Mouse (Mus musculus): Measurements from ENCODE around the gene 9930111J21Rik2. TPM values are rescaled to one million over a fixed set of nuclear protein-coding genes. Genes with fewer than 3 reads are reported as not detected.
"Not testable (repeated sequence)": the region's sequence is repeated elsewhere in the genome, so short reads cannot be mapped to it uniquely, and the experiment has no call there.

The 9930111J21Rik2 gene
- 1 to 10 TPM; 4.7 to 6.0 (median 5.6) TPM for total RNA-seq (2022)

DNA sequence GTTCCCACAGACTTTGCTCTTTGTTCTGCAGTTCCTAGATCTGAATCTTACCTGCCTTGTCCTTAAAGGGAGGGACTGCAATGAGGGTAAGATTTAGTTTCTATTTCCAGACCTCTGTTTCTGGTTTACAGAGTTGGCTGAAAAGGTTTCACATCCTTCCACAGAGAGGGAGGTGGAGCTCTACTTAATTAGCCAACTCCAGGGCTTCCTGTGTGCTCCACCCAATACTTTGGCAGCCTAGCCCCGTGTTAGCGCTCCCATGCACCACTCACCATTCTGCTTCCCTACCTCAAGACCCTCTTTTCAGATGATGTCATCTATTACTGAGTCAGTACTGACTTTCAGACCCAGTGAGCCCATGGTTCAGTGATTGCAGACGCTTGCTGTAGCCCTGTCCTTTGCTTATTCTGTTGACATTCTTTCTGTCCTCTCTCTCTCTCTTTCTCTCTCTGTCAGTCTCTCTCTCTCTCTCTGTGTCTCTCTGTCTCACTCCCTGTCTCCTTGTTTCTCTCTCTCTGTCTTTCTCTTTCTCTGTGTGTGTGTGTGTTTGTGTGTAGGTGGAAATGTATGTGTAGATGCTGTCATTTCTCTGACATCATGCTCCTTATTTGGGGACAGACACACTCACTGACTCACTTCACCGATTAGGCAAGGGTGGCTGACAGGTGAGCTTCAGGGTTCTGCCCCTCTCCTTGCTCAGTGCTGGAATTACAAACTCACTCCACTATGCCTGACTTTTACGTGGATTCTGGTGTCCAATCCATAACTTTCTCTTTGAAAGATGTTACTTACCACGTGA lies at the start of gene 9930111J21Rik2:
Gene 9930111J21Rik2 (minus strand): TSS at position 150 of the 799 bp plus-strand sequence.
- DNase-seq (ENCODE audit: low spot score), result not testable (repeated sequence)

DNA sequence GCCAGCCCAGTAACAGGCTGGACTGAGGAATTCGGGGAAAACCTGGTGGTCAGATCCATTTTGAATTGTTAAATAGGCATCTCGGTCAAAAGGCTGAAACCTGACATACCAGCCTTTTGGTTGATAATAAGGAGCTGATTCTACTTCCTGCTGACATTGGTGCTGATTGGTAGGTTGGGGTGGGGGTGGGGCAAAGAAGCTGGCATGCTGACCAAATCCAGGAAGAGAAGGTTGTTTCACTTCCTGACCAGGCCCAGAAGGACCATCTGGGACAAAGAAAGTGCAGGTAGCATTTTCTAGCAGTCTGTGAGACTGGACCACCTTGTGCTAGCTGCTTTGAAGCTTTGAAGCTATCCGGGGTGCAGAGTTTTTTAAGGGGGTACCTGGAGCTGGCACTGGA lies 49.4 kb upstream of the 9930111J21Rik2 start:
- no peak for DNase-seq (ENCODE audit: low spot score)

DNA sequence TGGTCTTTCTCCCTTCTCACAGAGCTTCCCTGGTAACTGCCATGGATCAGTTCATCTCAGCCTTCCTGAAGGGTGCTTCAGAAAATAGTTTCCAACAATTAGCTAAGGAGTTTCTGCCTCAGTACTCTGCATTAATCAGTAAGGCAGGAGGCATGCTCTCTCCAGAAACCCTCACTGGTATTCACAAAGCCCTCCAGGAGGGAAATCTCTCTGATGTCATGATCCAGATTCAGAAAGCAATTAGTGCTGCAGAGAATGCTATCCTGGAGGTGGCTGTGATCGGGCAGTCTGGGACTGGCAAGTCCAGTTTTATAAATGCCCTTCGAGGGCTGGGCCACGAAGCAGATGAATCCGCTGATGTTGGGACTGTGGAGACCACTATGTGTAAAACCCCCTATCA lies 44.3 kb upstream of the 9930111J21Rik2 start:
- DNase-seq (ENCODE audit: low spot score), result no peak

DNA sequence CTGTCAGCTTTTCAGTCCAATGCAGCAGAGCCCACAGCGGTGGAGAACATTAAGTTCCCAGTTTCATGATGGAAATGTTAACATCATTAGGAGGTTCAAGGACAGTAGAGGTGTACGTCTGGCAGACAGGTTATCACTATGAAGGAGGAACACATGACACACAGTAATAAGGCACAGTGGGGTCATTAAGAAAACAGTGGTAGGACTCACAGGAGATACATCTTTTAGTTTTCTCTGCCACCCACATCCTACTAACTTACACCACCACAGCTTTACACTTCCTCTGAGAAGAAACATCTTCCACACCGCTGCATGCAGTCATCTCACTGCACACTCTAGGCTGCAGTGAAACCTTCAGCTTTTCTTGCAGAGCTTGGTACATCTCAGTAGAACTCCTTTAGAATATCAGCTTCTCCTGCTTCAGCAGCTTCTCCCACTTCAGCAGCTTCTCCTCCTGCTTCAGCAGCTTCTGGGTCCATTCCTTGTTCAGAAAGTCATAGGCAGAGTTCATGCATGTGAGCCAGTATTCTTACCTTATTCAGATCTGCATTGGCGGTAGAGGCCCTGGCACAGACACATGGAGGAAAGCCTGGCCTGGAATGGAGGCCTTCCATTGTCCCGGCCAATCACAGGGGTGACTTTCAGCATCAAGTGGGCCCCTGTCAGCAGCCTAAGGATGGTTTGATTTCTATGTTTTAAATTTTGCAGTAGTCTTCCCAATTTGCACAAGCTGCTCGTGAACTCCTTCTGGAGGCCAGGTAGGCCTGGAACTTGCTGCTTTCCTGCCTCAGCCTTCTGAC lies 43.0 kb upstream of the 9930111J21Rik2 start:
- DNase-seq (ENCODE audit: low spot score), result no peak

DNA sequence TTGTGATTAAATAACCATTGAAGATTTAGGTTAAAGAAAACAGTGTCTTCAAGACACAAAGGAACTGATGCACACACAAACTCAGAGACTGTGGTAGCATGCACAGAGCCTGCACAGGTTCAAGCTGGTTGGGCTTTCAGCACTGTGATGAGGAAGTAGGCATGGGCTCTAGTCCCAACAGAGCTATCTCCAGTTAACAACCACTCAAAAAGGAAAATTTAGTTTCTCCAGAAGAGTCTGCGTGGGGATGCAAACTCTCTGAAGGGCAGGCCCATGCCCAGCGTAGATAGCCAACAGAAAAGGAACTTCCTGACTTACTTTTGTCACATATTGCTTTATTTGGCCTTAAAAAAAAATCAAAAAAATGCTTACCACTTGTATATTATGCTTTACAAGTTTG lies 41.7 kb upstream of the 9930111J21Rik2 start:
- DNase-seq (ENCODE audit: low spot score), result no peak

DNA sequence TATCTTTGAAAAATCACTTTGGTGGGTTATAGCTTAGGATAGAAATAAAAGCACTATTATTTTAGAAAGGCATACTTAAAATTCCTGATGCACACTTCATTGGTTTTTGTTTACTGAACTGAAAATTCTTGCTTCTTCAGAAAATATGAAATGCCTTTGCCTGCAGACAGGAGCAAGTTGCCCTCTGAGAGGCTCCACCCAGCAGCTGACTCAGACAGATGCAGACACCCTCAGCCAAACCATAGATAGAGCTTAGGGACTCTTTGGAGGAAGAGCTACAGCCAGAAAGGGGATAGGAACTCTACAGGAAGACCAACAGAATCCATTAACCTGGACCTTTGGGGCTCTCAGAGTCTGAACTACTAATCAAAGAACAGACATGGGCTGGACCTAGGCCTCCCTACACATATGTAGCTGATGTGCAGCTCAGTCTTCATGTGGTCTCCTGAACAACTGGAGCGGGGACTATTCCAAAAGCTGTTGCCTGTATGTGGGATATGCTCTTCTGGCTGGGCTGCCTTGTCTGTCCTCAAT lies 41.1 kb upstream of the 9930111J21Rik2 start:
- DNase-seq (ENCODE audit: low spot score), result no peak

DNA sequence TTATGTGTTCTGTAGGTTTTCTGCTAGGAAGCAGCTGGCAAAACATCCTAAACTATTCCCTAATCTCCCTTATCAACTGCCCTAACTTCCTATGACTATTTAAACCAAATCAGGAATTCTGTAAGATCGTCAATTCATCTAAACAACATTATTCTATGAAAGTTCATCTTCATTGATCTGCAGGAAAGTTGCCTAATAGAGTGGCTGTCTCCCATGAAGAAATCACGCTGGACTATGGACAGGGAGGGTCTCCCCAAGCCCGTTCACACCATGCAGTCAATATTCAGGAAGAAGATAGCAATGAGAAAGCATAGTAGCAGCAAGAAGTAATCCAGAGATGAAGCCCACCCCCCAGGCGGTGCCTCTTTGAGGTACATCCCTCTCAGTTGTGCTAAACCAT lies 40.1 kb upstream of the 9930111J21Rik2 start:
- no peak for DNase-seq (ENCODE audit: low spot score)

DNA sequence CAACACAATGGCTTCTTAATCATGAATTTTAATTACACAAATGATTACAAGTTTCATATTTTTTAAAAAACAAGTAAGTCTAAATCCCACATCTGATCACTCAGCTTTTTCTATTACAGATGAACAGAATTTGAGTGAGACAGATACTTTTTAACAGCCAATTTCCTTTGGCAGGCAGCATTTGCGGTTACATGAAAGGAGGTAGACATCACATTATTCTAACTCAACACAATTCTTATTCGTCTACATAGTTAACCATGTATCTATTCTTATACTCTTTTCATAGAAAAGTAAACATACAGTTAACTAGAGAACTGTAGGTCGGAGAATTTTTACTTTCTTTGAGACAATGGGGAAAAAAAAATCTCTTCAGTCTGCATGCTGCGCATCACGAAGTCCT lies 39.5 kb upstream of the 9930111J21Rik2 start:
- DNase-seq (ENCODE audit: low spot score), result no peak

DNA sequence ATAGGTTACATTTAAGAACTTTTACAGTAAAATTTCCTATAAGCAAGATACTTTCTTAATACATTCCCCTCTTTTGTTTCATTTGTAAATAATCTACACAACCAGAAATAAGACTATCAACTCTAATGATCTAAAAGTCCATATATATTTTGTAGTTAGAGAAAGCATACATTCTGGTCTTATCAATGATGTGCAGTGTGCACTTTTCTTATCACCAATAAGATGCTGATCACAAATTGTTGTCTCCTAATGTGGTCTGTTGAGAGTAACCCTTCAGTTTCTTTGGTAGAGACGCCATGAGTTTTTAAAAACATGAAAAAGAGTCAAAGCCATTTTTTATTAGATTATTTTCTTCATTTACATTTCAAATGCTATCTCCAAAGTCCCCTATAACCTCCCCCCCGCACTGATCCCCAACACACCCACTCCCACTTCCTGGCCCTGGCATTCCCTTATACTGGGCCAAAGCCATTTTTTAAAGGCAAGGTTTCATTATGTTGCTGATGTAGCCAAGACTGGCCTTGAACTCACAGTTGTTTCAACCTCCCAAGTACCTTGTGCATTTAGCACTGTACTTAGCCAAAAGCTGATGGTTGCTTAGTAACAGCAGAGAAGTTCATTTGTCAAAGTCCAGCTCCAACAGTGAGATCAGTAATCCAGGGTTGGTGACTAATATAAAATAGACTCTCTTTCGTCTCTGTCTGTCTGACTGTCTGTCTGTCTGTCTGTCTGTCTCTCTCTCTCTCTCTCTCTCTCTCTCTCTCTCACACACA lies 38.9 kb upstream of the 9930111J21Rik2 start:
- DNase-seq (ENCODE audit: low spot score), result no peak

DNA sequence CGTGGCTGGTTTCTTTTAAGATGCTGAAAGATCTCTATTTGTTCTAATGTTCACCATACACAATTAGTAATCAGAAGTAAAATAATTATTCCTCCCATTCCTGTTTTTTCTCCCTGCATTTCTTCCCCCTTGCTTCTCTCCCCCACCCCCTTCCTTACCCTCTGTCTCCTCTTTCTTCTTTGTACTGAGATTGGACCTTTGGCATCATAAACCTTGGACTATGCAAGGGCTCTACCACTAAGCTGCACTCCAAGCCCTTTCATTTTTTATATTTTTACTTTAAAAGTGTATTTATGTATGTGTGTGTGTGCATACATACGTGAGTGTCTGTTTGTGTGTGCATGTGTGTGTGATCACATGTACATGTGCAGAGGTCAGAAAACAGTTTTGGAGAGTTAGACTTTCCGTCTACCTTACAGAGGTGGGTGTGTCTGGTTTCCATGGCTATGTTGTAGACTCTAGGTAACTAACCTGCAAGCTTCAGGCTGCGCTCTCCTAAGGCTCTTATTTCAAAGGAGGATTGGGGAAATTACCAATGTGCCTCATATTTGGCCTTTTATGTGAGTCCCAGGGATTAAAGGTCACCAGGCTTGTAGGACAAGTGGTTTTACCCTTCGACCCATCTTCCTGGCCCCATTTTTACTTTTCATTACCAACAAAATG lies 38.1 kb upstream of the 9930111J21Rik2 start:
- no peak for DNase-seq (ENCODE audit: low spot score)

DNA sequence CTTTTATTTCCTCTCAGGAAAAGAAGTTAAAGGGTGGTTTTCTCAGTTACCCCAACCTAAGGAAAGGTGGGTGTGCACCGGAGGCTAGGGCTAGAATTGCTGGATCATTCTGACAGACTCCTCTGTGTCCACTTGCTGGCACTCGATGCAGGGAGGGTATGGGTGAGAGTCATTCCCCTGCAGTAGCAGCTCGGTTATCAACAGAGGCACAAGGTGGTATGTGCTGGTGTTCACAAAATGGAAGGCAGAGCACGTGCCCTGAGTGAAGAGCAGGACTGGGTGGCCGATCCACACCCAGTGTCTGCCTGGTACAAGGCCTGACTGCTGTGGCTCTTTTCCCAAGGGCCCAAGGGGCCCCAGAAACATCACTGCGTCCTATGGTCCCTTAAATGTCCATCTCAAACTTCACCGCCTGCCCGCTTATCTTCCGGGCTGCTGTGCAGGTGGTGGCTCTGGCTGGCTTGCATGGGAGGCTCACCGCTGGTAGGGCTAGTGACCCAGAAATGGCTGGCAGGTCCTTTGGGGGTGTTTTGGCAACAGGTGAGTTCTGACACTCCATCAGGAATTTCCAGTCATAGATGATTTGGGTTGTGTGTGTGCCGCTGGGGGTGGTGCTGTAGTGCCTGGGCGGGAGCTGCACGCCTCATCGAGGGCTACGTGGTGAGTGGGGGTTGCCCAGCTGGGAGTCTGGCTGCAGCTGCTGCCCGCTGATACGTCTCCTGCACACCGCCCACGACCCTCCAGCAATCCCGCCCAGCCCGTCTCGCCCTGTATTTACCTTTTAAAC lies 37.0 kb upstream of the 9930111J21Rik2 start:
- no peak for DNase-seq (ENCODE audit: low spot score)

DNA sequence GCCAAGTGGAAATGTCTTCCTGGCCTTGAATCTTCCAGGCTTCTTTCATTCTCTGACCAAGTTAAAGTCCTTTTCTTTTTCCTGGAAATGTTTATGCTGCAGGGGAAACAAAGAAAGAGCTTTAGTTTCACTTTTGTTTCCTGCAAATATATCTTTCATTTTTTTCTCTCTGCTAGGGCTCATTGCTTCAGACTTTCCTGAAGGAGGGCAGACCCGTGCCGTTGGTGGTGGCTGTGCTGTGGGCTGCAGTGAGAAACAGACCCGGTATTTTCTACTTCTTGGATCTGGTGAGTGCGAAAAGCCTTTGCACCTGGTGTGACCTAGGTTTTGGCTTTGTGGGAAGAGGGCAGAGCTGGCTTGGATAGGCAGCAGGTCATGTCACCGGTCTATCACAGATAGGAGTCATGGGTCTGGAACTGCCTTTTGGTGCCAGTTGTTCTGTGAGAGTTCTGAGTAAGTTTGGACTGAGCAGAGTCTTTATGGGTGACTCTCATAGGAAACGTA lies 35.9 kb upstream of the 9930111J21Rik2 start:
- DNase-seq (ENCODE audit: low spot score), result no peak

DNA sequence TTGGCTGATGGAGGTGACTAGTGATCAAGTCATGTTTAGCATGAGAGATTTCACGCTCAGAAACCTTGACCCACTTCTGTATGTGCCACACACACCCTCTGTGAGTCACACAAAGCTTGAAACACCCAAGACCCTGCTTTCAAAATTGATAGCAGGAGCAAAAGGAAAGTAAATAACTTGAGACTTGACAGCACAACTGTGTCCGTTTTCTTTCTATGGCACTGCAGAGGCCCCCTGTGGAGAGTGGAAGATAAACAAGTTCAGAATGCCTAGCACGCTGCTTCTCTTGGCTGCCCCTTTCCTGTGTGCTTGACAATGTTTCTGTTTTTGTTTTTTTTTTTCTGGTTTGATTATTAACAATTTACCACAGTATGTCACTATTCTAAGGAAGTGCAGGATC lies 33.8 kb upstream of the 9930111J21Rik2 start:
- DNase-seq (ENCODE audit: low spot score), result no peak

DNA sequence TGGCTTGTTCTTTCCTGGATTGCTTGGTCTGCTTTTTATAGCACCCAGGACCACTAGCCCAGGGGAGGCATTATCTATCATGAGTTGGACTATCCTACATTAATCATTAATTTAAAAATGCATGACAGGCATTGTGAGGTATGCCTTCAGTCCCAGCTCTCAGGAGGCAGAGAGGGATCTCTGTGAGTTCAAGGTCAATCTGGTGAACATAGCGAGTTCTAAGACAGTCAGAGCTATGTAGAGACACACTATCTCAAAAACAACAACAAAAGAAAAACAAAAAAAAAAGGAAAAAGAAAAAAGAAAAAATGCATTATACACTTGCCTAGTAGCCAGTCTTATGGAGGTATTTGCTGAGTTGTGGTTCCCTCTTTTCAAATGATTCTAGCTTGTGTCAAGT lies 33.3 kb upstream of the 9930111J21Rik2 start:
- DNase-seq (ENCODE audit: low spot score), result no peak

DNA sequence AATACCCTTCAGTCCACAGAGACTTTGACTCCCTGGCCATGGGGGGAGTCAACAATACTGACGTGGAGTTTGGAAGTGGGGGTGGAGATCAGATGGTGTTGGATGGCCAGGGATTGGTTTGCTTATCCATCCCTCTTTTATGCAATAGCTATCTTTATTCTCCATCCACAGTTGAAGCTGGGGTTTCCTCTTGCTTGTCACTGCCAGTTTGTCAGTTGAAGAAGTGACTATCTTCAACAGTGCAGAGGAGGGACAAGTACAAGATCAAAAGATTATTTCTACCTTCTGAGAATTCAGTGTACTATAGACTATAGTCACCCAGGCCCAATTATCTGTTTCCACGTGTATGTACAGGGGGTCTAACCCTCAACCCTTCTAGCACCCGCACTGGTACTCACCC lies 32.8 kb upstream of the 9930111J21Rik2 start:
- no peak for DNase-seq (ENCODE audit: low spot score)

DNA sequence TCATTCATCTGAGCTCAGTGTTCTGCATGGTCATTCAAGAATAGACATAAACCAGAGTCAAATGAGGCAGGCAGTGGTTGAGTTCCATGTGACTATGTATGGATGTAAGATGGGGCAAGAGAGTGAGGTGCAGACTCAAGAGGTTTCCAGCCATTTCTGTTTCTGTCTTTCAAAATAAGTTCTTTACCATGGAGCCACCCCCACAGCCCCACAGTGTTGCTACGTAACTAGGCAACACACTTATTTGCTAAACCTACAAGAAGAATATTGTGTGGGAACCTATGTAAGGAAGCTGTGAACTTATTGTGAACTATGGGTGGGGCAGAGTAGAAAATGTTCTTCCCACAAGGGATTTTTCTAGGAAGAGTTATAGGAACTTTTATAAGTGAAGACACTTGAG lies 32.1 kb upstream of the 9930111J21Rik2 start:
- no peak for DNase-seq (ENCODE audit: low spot score)

DNA sequence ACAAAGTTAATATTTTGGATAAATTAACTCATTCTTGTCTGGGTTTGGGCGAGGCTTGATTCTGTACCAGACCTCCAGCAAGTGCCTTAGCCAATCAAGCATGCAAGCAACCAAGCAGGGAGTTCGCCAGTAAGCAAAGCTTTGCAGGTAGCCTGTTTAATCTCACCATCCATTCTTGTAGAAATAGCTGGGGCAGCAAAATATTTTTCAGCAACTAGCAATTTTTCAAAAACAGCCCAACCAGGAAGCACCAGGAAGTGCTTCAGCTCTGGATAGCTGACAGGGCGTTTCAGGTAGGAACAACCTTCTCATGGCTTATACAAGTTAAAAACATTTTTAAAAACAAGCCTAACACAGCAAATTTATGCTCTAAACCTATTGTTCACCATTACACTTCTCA lies 30.8 kb upstream of the 9930111J21Rik2 start:
- no peak for DNase-seq (ENCODE audit: low spot score)

DNA sequence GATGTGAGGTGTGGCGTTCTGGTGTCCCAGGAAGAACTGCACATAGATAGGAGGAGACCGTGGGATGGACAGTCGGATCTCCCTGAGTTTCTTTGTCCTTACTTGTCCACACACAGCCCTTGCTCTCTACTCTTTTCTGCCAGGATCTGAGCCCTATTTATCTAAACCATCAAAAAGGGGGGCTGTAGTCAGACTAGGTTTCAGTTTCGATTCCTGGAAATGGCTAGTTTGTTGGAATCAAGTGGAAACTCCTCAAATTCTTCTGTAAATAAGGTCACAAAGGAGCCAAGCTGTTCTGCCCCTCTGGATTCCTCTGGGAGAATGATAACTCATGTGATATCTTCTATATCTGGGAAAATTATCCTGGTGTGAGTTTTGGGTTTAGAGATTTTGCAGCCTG lies 30.3 kb upstream of the 9930111J21Rik2 start:
- no peak for DNase-seq (ENCODE audit: low spot score)

DNA sequence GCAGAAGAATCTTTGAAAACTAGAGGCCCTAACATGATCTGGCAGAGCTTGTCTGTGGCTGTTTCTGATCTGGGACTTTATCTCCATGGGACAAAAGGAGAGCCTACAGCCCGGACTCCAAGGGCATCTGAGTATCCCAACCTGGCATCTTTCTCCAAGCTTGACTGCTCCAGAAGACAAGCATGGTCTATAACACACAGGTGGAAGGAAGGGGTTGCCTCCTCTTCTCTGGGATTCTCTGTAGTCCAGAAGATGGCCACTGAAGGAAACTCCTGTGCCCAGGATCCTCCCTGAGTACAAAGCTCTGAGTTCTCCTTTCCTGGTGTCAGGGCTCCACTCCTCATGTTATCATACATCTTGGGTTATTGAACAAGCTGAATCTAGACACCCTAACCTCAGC lies 29.6 kb upstream of the 9930111J21Rik2 start:
- DNase-seq (ENCODE audit: low spot score), result no peak

DNA sequence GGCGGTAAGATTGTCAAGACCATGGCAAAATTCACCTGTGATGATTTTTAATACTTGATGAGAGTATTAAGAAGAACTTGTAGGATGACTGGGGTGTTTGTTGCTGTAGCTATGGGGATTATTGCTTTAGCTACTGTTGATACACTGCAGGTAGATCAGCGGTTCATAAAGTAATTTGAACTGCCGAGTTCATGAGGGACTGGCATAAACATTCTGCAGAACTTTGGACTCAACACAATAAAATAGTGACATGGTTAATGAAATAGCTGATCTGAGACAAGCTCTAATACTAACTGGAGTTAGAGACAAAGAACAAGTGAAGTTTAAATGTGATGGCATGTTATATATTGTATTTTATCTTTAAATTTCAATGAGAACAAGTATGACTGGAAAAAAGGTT lies 27.7 kb upstream of the 9930111J21Rik2 start:
- DNase-seq (ENCODE audit: low spot score), result no peak

Data from heart, adult 8-10 months (tissue).